Mouse (Mus musculus): ENCODE measurements at regions not wholly inside any gene's neighbourhood (a gene's known extent, or its start where the extent isn't known, plus 50 kb on each side); places are given as distances from the start of the nearest gene placed in this dataset.

DNA sequence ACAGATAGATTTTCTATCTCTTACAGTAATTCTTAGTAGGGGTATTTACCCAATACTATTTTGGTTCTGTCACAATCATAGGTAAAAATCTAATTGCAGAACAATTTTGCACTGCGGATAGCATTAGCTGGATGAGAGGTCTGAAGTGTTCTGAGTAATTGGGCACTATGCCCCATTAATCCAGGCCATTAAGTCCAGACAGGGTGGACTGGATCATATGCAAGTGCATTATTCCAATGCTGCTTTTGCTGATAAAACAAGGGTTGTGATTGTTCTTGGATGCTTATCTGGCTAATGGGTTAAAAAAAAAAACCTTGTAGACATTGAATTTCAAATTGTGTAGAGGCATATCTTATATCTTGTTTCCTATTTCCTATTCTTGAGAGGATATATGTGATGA lies 1732.6 kb upstream of the Gm6569 start:
- DNase-seq (ENCODE audit: low read depth) = no peak

DNA sequence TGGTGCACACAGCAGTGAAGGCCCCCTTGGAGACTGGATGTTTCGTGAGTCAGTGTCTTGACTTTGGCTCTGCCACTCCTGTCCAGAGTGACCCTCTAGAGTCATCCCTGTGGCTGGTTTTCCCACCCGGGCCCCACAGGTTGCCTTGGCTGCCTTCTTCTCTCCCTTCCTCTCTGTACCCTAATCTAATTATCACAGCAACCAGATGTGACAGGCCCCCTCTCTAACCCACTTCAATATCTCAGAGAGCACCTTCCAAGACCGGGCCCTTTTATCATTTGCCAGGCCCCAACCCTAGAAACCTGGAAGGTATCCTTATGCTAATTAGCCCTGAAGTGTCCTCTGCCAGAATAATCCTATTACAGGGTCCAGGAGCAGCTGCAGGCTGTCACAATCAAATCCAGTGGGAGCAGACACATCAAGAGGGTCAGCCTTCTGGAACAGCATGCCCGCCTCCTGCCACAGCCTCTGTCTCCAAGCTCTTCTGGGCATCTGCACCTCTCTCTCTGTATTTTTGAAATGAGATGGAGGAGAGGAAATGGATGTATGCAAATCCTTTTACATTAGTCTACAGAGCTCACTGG lies 1728.4 kb upstream of the Gm6569 start:
- DNase-seq (ENCODE audit: low read depth) = no peak

DNA sequence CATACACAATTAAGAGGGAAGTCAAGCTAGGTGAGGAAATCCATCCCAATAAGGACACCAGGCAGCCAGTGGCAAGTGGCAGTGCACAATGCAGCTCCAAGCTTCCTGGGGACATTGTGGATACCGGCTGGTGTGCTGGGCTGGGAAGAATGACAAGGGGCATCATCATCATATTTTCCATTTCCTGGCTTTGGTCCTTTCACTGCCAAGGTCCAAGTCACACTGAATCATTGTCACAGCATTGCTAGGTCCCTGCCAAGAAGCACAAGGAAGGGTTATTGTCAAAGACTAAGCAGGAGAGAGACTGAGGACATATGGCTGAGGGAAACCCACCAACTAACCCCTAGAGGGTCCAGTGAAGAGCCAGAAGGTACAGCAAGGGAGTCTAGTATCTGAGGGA lies 1723.8 kb upstream of the Gm6569 start:
- DNase-seq (ENCODE audit: low read depth) = no peak

DNA sequence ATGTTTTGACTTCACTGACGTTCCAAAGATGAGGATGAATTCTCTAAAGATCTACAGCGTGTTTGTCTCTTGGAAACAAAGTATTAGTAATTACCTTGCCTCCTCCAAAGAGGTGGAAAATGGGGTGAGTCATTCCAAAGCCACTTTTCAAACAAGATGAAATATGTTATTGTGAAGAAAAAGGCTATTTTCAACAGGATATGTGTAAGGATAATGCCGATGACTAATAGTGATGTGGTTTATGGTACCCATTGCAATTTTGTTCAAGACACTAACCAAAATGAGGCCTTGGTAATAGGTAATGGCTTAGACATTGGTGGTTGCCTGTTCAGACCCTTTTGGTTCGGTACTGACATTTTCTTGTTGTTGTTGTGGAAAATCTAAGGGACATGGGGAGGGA lies 1717.6 kb upstream of the Gm6569 start:
- DNase-seq (ENCODE audit: low read depth) = no peak

DNA sequence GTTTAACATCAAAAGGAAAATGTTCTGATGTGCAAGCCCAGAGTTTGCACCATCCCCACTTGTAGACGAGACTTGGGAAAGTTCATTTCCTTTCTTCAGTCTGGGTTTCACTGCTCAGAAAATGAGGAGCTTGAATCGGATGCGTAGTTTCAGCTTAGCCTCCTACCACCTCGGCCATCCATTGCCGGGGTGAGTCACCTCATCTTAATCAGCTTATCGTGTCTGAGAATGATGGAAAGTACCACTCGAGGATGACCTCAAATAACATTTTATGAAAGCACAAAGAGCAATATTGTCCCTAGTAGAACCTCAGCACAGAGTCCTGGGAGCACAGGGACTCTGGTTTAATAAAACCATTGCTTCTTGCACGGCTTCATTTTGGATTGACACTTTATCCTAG lies 1700.1 kb upstream of the Gm6569 start:
- no peak for DNase-seq (ENCODE audit: low read depth)

DNA sequence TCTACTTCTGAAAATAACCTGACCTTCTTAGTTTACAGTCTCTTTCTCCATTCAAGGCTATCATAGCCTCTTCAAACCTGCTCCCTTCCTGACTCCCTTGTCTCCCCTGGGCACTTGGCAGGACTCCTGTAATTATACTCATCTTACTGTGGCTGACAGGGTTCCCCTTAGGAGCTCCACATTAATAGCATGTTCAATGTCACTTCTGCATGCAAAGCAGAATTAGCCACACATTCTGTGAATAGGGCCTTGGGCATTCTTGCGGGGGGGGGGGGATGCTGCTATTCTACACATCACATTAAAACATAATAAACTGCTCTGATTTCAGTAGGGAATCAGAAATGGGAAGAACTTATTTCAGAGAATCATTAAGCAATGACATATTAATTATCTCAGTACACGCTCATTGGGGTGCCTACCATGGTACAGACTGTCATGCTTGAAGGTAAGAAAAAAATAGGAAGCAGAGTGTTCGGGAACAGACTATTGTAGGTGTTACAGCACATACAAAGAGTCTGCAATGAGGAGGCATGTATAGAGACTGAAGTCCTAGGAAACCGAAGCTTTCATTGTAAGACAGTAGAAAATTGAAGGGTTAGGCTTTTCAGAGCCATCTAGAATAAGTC lies 1698.3 kb upstream of the Gm6569 start:
- DNase-seq (ENCODE audit: low read depth) = no peak

DNA sequence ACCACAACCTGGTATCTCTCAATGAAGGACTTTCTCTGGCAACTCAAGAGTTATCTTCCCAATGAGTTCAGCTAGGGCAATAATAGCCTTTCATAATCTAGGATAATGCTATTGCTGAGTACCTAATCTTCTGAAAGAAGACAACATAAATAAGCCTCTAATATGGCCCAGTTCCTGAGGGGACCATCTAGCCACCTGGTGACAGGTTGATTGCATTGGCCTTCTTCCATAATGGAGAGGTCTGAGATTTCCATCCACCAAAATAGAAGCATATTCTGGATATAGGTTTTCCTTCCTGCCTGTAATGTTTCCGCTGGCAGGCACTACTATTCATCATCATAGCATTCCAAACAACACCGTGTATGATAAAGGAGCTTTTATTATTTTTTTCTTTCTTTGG lies 1694.2 kb upstream of the Gm6569 start:
- DNase-seq (ENCODE audit: low read depth) = no peak

DNA sequence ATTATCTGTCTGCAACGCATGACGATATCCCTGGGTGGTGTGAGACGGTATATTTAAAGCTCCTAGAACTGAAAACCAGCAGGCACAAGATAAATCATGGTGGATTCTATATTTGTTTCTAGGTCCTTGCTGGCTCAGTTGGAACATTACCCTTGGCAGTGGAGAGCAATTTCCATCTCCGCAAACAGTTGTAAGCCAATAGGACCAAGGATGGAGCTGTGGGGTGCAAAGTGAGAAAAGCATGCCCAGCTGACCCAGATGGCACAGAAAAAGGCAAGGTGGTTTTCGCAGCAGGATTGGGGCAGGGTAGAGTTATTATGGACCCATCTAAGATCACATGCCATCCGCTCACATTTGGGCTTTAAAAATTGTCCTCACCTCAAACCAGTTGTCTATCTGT lies 1683.8 kb upstream of the Gm6569 start:
- no peak for DNase-seq (ENCODE audit: low read depth)

DNA sequence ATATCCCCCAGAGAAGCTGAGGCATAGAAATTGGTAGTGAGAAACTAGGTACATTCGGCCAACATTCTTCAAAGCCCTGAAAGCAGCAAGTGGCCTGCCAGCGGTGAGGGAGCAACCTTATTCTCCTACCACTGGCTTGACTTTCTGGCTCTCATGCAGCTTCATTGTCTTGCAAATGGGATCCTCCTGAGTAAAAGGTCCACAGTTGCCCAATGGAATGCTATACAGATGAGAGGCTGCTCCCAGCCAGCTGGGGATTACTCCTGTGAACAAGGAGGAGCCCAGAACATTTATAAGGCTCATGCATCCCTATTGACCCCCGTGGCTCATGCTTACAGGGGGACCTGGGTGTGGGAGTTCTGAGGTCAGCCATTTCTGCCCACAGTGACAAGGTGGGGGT lies 1675.9 kb upstream of the Gm6569 start:
- DNase-seq (ENCODE audit: low read depth) = no peak

DNA sequence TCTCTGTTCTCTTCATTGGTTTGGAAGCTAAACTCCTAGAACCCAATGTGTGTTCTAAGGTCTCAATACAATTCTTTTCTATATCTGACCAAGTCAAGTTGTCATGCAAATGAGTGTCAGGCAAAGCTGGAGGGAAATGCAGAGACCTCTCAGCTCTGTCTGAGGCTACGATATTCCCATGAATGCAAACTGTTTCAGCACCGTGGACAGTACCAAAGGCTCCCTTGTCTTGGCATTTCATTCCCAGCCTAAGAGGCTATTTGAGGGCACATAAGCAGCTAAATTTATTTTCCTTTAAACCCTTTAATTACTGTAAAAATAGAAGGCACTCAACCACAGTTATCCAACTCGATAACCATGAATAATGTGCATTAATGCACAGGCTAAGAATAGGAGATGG lies 1633.5 kb upstream of the Gm6569 start:
- DNase-seq (ENCODE audit: low read depth) = peak; percentile 2

DNA sequence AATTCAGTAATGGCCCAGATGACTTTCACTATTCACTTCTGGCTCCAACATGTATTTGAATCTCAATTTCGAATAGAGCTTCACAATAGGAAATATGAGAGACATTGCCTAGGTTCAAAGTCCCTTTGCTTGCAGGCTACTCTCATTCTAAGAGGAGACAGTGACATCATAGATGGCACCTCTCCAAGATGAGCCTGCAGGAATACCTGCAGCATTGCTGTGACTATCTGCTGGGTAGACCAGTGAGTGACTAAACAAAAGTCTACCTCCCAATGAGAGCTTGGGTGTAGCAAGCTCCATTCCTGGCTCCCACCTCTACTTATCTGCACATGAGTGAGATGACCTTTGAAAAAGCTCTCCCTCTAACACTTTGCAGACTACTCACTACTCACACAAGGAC lies 1632.6 kb upstream of the Gm6569 start:
- DNase-seq (ENCODE audit: low read depth) = no peak

DNA sequence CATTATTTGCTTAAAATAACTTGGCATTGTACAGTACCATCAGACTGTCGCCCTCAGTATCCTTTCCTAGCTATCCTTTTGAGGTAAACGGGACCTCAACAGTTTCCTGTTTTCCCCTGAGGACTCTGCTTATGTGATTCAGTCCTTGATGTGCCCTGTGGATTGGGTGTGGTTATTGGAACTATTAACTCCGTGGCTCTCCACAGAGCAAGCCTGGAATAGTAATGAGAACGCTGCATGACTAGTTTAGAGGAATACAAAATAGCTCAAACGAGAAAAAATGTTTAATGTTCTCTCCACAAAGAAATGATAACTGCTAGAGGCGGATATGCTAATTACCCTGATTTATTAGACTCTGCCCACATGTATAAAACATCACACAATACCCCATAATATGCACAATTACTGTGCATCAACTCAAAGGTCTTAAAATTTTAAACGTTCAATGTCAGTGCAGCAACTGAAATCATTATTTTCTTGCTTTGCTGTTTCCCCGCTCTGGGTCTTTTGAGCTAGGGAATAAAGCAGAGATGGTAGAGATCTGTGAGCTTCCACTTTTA lies 1629.0 kb upstream of the Gm6569 start:
- no peak for DNase-seq (ENCODE audit: low read depth)

DNA sequence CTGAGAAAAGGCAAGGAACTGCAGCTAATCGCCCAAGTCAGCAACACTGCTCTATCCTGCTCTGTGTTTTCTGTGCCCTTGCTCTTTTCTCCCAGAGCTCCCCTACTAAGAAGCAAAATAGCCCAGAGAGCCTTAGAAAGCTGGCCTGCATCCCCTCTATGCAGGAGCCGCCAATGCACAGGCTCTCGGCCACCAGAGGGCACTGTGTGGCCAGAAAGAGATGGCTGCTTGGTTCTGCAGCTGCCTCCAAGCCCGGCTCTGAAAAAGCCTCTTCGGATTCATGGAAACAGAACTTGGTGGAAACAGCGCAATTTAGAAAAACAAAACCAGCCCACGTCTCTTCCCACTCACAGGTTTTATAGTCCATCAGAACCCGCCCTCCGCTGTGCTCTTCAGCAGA lies 1628.4 kb upstream of the Gm6569 start:
- DNase-seq (ENCODE audit: low read depth) = peak; percentile 41

DNA sequence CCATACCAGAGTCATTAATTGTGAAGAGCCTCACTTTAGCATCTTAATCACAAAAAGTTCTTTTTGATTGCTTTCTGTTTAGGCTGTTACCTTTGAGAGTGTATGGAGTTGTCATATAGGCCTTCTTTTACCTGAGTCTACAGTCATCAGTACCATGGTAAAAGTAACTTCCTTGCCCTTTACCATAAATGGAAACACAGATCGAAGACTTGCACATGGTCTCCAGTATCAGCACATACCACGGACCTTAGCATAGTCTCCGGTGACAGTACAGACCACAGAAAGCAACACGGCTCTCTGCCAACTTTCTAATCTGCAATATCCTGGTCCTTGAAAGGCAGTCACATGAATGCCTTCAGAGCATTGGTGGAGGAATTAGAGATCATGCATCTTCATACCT lies 1626.8 kb upstream of the Gm6569 start:
- peak; percentile 52 for DNase-seq (ENCODE audit: low read depth)

DNA sequence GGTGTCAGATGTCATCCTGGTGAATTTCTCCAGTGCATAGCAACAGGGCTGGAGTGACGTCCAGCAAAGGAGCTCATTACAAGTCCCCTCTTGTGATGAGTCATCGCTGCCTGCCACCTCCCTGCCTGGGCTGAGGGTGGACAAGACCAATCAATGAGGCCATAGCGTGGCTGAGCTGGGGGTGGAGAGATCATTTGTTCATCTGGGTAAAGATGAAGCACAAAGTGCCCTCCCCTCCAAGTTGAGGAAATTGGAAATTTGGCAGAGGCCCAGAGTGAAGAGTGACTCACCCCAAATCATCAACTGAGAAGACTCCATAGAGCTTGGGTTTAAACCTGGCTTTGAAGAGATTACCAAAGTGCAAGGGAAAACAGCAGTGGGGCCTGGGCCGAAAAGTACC lies 1626.3 kb upstream of the Gm6569 start:
- peak; percentile 74 for DNase-seq (ENCODE audit: low read depth)

DNA sequence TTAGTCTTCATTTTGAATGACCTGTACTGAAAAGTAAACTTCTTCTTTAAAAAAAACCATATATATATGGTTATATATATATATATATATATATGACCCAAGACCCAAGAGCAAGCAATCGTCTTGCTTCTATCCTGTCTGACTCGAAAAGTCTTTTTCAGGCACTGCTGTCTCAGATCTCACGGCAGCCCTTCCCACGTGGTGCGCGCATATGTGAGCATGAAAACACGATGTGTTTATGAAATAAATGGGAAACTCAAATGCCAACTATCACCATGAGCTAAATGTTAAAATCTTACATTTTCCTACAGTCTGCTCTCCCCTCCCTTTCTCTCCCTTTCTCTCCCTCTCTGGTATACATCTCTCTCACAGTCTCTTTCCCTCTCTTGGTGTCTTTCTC lies 1625.4 kb upstream of the Gm6569 start:
- no peak for DNase-seq (ENCODE audit: low read depth)

DNA sequence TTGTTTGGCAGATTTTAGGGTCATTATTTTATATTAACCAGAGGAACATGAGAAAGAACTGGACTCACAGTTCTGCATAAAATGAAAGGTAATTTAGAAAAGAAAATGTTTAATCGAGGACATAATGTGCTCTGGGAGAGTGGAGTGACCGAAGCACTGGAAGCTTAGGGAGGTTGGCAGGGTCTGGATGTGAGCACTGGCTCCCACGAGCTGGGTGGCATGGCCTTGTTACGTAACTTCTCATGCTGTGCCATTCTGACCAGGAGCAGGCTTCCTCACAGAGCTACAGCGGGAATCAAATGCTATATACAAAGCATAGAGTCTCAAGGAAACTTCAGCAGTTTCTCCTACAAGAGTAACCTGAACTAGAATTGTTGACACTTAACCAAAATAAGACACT lies 1616.6 kb upstream of the Gm6569 start:
- no peak for DNase-seq (ENCODE audit: low read depth)

DNA sequence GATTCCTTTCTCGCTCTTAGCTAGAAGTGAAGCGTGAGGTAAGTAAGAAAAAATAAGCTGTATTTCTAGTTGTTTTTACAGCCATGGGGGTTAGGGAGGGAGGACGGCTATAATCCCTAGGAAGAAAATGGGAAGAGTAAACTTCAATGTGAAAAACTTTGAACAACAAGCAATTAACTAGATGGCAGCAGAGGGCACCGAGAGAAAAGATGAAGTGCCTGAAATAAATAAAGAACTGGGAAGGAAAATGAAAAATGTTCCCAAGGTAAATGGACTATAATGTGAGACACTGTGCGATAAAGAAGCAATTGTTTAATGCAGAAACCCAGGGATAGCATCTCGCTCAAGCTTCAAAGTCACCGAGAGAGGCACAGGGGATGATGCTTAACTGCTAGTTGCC lies 1614.4 kb upstream of the Gm6569 start:
- no peak for DNase-seq (ENCODE audit: low read depth)

DNA sequence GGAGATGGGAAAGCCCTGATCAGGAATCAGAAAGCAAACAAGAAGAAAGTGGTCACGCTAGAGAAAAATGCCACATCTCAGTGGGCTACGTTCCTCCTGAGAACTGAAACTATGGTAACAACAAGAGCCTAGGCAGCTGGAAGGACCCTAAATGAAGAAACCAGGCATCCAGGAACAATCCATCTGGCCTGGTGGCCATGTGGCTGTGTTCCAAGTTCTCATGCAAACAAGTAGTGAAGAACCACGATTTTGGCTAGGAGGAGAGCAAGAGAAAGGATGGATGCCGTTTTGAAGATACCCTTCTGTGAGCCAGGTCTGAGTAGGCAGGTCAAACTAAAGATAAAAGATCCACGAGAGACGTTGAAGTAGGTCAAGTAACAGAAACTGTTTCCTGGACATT lies 1613.6 kb upstream of the Gm6569 start:
- DNase-seq (ENCODE audit: low read depth) = no peak

DNA sequence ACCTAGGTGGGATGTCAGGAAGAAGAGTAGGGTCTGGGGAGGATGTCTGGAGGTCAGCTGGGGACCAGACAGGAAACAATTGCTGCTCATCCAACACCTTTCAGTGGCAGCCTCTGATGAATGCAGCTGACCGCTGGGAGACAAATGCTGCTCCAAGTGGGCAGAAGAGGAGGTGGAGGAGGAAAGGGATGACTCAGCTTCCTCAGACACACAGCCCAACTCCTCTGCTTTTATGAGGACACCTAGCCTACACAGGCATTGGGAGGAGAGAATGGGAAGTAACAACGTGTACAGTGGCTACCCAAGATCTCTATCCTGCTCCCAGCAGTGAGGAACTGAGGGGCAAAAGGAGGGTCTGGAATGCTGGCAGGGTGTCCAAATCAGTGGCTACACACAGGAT lies 1602.0 kb upstream of the Gm6569 start:
- DNase-seq (ENCODE audit: low read depth) = peak; percentile 2

DNA sequence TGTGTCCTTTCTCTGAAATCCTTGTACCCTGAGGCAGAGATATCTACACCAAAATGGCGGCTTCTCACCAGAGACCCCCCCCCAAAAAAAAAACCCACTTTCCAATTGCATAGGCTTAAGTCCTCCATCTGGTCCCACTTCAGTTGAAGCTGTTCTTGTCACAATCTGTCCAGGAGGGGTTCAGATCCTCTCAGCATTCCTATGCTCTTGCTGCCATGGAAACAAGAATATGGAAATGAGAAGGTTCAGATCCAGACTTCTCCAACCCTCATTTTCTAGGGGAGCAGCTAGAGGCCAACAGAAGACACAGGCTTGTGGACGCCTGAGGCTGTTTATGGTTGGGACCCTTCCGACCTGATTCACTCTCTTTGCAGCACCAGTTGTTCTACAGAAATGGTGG lies 1569.7 kb upstream of the Gm6569 start:
- DNase-seq (ENCODE audit: low read depth) = no peak

DNA sequence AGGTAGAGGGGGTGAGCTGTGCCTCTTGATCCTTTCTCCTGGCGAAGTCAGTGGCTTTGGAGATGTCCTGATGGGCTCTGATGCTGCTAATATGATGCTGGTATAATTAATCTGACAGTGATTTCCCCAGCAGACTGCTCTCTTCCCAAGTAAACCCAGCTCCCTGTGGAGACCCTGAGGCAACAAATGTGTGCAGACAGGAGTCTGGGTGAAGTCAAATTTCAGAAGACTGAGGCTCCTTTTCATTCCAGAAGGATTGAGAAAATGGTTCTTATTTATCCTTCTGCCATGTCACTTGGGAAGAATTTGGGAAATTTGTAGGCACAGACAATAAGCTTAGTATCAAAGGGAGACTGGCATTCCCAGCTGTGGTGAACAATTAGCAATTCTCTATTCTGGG lies 1550.5 kb upstream of the Gm6569 start:
- DNase-seq (ENCODE audit: low read depth) = no peak

DNA sequence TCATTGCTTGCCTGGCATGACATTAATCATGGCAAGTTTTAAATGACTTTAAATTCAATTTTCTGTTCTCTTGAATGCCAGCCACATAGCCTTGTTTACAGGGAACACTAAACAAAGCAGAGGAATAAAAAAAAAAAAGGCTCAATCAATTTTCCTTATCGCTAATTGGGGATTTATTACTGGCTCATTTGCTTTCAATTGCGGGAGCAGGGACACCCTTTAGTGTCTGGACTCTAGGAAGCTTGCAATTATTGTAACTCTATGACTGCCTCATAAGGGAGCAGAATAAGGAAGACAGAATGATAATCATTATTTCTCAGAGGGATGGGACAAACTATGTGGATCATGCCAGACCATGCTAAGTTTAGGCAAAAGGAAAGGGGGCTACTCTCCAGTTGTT lies 1537.7 kb upstream of the Gm6569 start:
- DNase-seq (ENCODE audit: low read depth) = no peak

DNA sequence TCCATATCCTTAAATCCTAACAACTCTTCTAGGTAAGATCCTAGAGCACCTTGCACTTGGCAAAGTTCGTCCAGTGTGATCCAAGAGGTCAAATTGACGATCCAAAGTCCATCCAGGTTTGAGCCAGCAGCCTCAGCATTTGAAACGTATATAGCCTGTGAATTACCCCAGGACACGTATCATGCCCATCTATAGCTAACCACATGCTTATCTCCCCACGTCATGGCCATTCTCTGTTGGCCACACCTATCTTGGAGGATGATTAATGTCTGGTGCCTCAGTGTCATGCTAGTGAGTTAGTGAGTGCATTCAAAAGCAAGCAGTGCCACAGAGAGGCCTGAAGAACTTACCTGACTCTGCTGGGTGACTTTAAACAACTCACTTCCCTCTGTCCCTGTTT lies 1521.9 kb upstream of the Gm6569 start:
- DNase-seq (ENCODE audit: low read depth) = no peak

Measured in 416B (cell line).